Comparison of ENCODE assay signal across 9 mouse cellular contexts in genomic region chr4:57783853-57784600, GRCm38 (mm10).
DNase-seq lines count a peak whose midpoint lies in the region; ATAC-seq and TF ChIP-seq lines count a peak whose summit lies in the region.
"Had no signal": no experiment of that assay in that cellular context is flagged by ENCODE, and none has a peak within 500 bp of the region (broad histone marks: within the 10 kb centered on the region; RNA-seq: fewer than 3 reads in every experiment).

No protein-coding gene starts in this region.

- no peak overlapping the region for H3K9ac ChIP-seq in lung, embryonic 14.5 days
- no peak overlapping the region for H3K9ac ChIP-seq in intestine, embryonic 16.5 days (ENCODE audit: low read depth, low read length)
- H3K9ac ChIP-seq: liver, embryonic 14.5 days had no signal

- DNase-seq in adrenal gland, postnatal 14 days = peak; percentile 59
- no peak for DNase-seq in adrenal gland, adult 8-10 months
- DNase-seq in urinary bladder, postnatal 36 days (ENCODE audit: low spot score in 2 of 2) = peak; percentile 31 to 62
- DNase-seq in urinary bladder, postnatal 10 days (ENCODE audit: low spot score) = no peak
- peak; percentile 41 for DNase-seq in lung, embryonic 14.5 days
- DNase-seq in left cerebral cortex, adult 8-10 months (ENCODE audit: low spot score in 2 of 2) = no peak
- no peak for DNase-seq in right cerebral cortex, adult 18-20 months

- H3K27ac ChIP-seq in lung, embryonic 14.5 days (ENCODE audit: low read depth) = no peak overlapping the region
- H3K27ac ChIP-seq in intestine, embryonic 16.5 days (ENCODE audit: low read length) = no peak overlapping the region
- H3K27ac ChIP-seq: liver, embryonic 14.5 days had no signal

- no peak overlapping the region for H3K4me3 ChIP-seq in lung, embryonic 14.5 days (ENCODE audit: low read depth, low read length)
- no peak overlapping the region for H3K4me3 ChIP-seq in intestine, embryonic 16.5 days (ENCODE audit: low read length)

- no peaks in the 10 kb centered on the region for H3K36me3 ChIP-seq in lung, embryonic 14.5 days (ENCODE audit: insufficient read depth)
- no peaks in the 10 kb centered on the region for H3K36me3 ChIP-seq in intestine, embryonic 16.5 days (ENCODE audit: control insufficient read depth, insufficient read depth, low read length)

- TF ChIP-seq CTCF in lung, embryonic 14.5 days (IDR thresholded peaks at IDR 0.05; ENCODE audit: low read depth) = no peak

- 0 out of 2 replicates have a peak, but pooled peaks cover 6% of the 10 kb centered on the region for H3K27me3 ChIP-seq in lung, embryonic 14.5 days (ENCODE audit: insufficient read depth, low read length)
- H3K27me3 ChIP-seq in intestine, embryonic 16.5 days (replicated peaks; ENCODE audit: control insufficient read depth, insufficient read depth, low read length) = peaks cover 11% of the 10 kb centered on the region

- 64% methylated on average over 11 of the region's 11 CpGs for WGBS in lung, embryonic 14.5 days
- WGBS in intestine, embryonic 16.5 days = 70% methylated on average over 11 of the region's 11 CpGs

- no peak for ATAC-seq in lung, embryonic 14.5 days (ENCODE audit: insufficient read depth)
- no peak for ATAC-seq in intestine, embryonic 16.5 days

- H3K4me2 ChIP-seq in lung, embryonic 14.5 days = peak overlapping the region; percentile 78; the same call in 1 of the 2 replicates
- H3K4me2 ChIP-seq in intestine, embryonic 16.5 days (ENCODE audit: low read depth, low read length) = no peak overlapping the region

- peaks cover 20% of the 10 kb centered on the region for H3K4me1 ChIP-seq in lung, embryonic 14.5 days (ENCODE audit: insufficient read depth)
- H3K4me1 ChIP-seq in intestine, embryonic 16.5 days (ENCODE audit: control insufficient read depth, insufficient read depth, low read length) = peaks cover 20% of the 10 kb centered on the region

- no peaks in the 10 kb centered on the region for H3K9me3 ChIP-seq in lung, embryonic 14.5 days (ENCODE audit: low read depth, low read length)
- no peaks in the 10 kb centered on the region for H3K9me3 ChIP-seq in intestine, embryonic 16.5 days (ENCODE audit: control insufficient read depth, low read length)

Comparison
In these comparisons a context has a peak if more than half of its experiments do, and no peak if none do; other contexts are left out.
1. DNase-seq: peak in adrenal gland, postnatal 14 days (single experiment), urinary bladder, postnatal 36 days (2 of 2) and lung, embryonic 14.5 days (single experiment); none in adrenal gland, adult 8-10 months (single experiment), urinary bladder, postnatal 10 days (single experiment), left cerebral cortex, adult 8-10 months (0 of 2) and right cerebral cortex, adult 18-20 months (single experiment).